Mouse (Mus musculus) cerebellum, adult 2 months (tissue): ENCODE measurements around the gene Socs1. TPM values are rescaled to one million over a fixed set of nuclear protein-coding genes. Genes with fewer than 3 reads are reported as not detected.
A peak's percentile ranks its signal among the peaks of the same experiment; 100 is the strongest.

Experiments
- DNase-seq, 2 experiments: peaks; one replicate each; pipeline ENCODE4 v3.0.0; 2021
- H3K27ac ChIP-seq: fragments of 200-500 bp; 2 replicates; pipeline ENCODE4 v1.5.1; 2012; ENCODE audit warnings: low read length, control low read depth, inconsistent platforms; ENCODE audit not compliant: insufficient read depth
- H3K27me3 ChIP-seq: fragments of 200-500 bp; 2 replicates; pipeline ENCODE4 v1.6.1; 2012; ENCODE audit warnings: inconsistent platforms, mild to moderate bottlenecking, low read length, moderate library complexity; ENCODE audit not compliant: control insufficient read depth, insufficient read depth
- H3K4me1 ChIP-seq: fragments of 200-500 bp; 2 replicates; pipeline ENCODE4 v1.6.1; 2011; ENCODE audit warnings: low read length; ENCODE audit not compliant: control insufficient read depth, insufficient read depth
- H3K4me3 ChIP-seq: fragments of 200-500 bp; replicated peaks from 2 replicates; pipeline ENCODE3; 2011; ENCODE audit warnings: mild to moderate bottlenecking, low read depth, low read length, control low read depth; ENCODE audit not compliant: insufficient read depth
- CTCF ChIP-seq: fragments of 200-500 bp; IDR thresholded peaks from 2 replicates; pipeline ENCODE4 v1.5.1; 2011; ENCODE audit warnings: low read depth, mild to moderate bottlenecking, control low read depth, low read length, moderate library complexity, borderline replicate concordance; ENCODE audit not compliant: insufficient read depth
- POLR2A ChIP-seq: fragments of 200-500 bp; IDR thresholded peaks from 2 replicates; pipeline ENCODE4 v1.6.1; 2011; ENCODE audit warnings: low read length, control low read depth, borderline replicate concordance; ENCODE audit not compliant: insufficient read depth
- WGBS: fragments of 180-500 bp; shearing (Covaris S2); methylation state at CpG from one replicate; pipeline ENCODE4 v1.1.7; 2018; 5-methylcytosine and 5-hydroxymethylcytosine counted together
- polyA plus RNA-seq: library from polyadenylated mRNA; depleted of rRNA; stranded (reverse); fragments of >200 nt; gene quantifications from 2 replicates; pipeline ENCODE4 v1.2.3, GENCODE M21; 2012

The Socs1 gene
- polyA plus RNA-seq, 1 experiment: 1.3 TPM

GRCm38 (mm10) chr16:10783883-10784792, 1.2 kb downstream of the Socs1 start:
- H3K4me1 ChIP-seq: no peaks in the 10 kb centered on the region

GRCm38 (mm10) chr16:10783451-10783850, 1.9 kb downstream of the Socs1 start:
- 89% methylated on average over 8 of the region's 8 CpGs for WGBS
- Histone ChIP-seq H3K4me3 (no peak overlapping the region), H3K27ac (no peak overlapping the region), H3K27me3 (no peaks in the 10 kb centered on the region), H3K4me1 (no peaks in the 10 kb centered on the region)
- no peak for DNase-seq
- no peak for TF ChIP-seq POLR2A
- TF ChIP-seq CTCF: no peak

More at GRCm38 (mm10) chr16:10783883-10784792, 1.2 kb downstream of the Socs1 start:
- H3K27me3 ChIP-seq: no peaks in the 10 kb centered on the region
- no peak overlapping the region for H3K27ac ChIP-seq
- peak; percentile 40 to 45 for DNase-seq
- TF ChIP-seq POLR2A: no peak
- TF ChIP-seq CTCF: no peak
- peak overlapping the region; percentile 92 for H3K4me3 ChIP-seq
- 4% methylated on average over 81 of the region's 81 CpGs for WGBS

- H3K27ac ChIP-seq: no peak overlapping the region
- no peak overlapping the region for H3K4me3 ChIP-seq
- no peak for DNase-seq
- TF ChIP-seq POLR2A (no peak), CTCF (no peak)
- 70% methylated on average over 1 of the region's 1 CpGs for WGBS
- no peaks in the 10 kb centered on the region for H3K27me3 ChIP-seq
- H3K4me1 ChIP-seq: no peaks in the 10 kb centered on the region
Observed at GRCm38 (mm10) chr16:10783152-10783434, 2.2 kb downstream of the Socs1 start.

- H3K4me1 ChIP-seq: no peaks in the 10 kb centered on the region
- DNase-seq: no peak
- no peaks in the 10 kb centered on the region for H3K27me3 ChIP-seq
- H3K4me3 ChIP-seq: no peak overlapping the region
- no peak overlapping the region for H3K27ac ChIP-seq
- TF ChIP-seq CTCF (no peak), POLR2A (no peak)
- WGBS: 67% methylated on average over 6 of the region's 6 CpGs
Observed at GRCm38 (mm10) chr16:10782377-10783151, 2.8 kb downstream of the Socs1 start.

- H3K27me3 ChIP-seq: no peaks in the 10 kb centered on the region
- no peak overlapping the region for H3K27ac ChIP-seq
- no peak for TF ChIP-seq POLR2A
- no peak for TF ChIP-seq CTCF
- no peak overlapping the region for H3K4me3 ChIP-seq
- WGBS: 80% methylated on average over 9 of the region's 9 CpGs
- no peak for DNase-seq
- H3K4me1 ChIP-seq: no peaks in the 10 kb centered on the region
Observed at GRCm38 (mm10) chr16:10781862-10782371, 3.4 kb downstream of the Socs1 start.

GRCm38 (mm10) chr16:10780631-10781120, 4.7 kb downstream of the Socs1 start:
- no peak for TF ChIP-seq POLR2A
- Histone ChIP-seq H3K27me3 (no peaks in the 10 kb centered on the region), H3K4me1 (no peaks in the 10 kb centered on the region), H3K4me3 (no peak overlapping the region), H3K27ac (no peak overlapping the region)
- 91% methylated on average over 5 of the region's 5 CpGs for WGBS
- no peak for DNase-seq

- TF ChIP-seq CTCF (no peak), POLR2A (no peak)
- Histone ChIP-seq H3K4me1 (no peaks in the 10 kb centered on the region), H3K4me3 (no peak overlapping the region), H3K27ac (no peak overlapping the region), H3K27me3 (no peaks in the 10 kb centered on the region)
- WGBS: 74% methylated on average over 5 of the region's 5 CpGs
- DNase-seq: no peak
Observed at GRCm38 (mm10) chr16:10777579-10778160, 7.7 kb downstream of the Socs1 start.
